Mouse (Mus musculus): ENCODE results near the gene Pth2.
"Not testable (repeated sequence)": the region's sequence is repeated elsewhere in the genome, so short reads cannot be mapped to it uniquely, and the experiment has no call there.

The Pth2 gene

DNA sequence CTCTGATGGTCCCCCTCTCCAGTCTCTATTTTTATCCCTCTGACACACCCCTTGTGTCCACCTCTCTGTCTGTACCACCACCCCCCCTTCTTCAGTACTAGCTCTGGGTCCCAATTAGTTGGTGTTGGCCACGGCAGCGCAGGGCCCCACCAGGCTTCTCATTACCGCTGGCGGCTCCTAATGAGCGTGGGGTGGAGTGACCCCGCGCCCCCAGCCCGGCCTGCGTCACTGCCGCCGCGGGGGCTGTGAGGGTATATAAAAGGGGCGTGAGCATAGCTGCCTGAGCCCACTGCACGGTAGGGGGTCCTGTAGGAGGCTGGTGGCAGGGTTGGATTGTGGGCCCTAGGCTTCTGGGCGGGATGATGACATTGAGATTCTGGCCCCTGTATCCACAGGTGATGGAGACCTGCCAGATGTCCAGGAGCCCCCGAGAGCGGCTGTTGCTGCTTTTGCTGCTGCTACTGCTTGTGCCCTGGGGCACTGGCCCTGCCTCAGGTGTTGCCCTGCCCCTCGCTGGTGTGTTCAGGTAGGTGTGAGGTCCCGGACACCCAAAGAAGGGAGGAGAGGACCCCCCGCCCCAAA, at the start of gene Pth2:
Gene Pth2 (plus strand): TSS at position 100 of the 582 bp plus-strand sequence.
- no peak for DNase-seq (ENCODE audit: low read depth, low spot score)

DNA sequence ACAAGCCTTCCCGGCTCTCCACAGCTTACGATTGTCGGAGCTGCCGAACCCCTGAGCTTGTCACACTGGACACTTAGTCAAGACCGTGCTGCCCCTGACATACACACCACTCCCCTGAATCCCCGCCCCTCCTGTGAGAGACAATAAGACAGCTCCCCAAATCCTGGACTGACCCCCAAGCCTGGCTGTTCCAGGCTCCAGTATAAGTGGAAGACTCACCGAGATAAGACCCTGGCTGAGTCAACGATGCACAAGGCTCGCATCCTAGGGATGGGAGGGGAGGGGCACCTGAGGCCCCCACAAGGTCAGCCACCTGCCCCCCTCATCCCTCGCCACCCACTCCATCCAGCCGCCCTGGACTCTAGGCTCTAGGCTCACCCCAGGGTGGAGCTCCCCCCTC, 48.9 kb upstream of the Pth2 start:
- DNase-seq (ENCODE audit: low read depth, low spot score), result no peak

DNA sequence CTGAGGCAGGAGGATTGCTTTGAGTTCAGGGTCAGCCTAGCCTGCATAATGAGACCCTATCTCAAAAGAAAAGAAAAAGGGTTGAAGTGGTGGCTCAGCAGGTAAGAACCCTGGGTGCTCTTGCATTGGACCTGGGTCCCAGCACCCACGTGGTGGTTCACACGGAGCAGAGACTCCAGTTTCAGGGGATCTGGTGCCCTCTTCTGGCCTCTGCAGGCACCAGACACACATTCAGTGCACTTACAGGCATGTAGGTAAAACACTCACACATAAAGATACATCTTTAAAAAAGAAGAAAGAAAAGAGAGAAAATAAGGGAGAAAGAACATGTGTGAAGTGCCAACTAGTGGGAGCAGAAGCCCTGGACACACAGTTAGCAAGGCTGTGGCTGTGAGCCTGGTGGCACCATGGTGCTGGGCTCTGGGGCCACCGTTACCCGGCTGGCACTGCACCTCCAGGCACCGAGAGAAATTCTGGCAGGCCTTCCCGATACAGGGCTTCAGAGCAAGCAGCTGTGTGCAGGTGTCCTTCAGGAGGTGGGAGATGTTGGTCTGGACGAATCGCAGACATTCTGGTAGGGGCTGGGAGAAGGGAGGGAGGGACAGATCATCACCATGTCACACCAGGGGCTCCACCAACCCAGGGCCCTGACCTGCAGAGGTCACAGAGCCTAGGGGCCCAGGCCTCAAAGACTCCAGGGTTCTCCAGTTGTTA, 47.2 kb upstream of the Pth2 start:
- no peak for DNase-seq (ENCODE audit: low read depth, low spot score)

DNA sequence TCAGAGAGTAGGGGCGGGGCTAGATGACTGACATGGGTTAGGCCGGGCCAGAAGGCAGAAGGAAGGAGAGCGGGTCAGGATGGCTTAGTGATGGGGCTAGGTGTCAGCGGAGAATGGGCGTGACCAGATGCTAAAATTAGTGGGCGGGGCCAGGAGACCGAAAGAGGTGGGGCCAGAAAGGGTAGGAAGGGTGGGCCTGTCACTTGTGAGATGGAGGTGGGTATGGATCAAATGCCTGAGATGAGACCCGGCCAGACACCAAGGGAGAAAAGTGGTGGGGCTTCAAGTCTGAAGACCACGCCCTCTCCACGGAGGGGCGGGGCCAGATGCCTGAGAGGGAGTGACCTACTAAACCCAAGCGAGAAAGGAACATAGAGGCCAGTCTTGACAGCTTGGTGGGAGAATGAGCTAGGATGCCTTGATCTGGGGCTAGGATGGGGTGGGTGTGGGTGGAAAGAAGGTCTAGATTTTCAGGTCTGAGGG, 46.2 kb upstream of the Pth2 start:
- peak; percentile 88 for DNase-seq (ENCODE audit: low read depth, low spot score)

DNA sequence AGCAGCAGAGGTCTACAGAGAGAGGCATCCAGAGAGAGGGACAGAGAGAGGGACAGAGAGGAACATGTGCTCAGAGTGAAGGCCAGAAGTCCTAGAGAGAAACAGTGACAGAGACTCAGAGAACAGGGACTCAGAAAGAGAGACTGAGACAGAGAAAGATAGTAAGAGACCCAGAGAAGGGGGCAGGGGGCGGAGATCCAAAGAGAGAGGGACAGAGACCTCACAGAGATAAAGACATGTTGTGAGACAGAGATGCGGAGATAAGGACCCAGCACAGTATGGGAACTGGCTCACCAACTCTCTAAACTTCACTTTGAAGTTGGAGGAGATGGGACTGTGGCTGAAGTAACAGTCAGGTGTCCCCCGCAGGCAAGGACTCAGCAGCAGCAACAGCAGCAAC, 45.4 kb upstream of the Pth2 start:
- DNase-seq (ENCODE audit: low read depth, low spot score), result no peak

DNA sequence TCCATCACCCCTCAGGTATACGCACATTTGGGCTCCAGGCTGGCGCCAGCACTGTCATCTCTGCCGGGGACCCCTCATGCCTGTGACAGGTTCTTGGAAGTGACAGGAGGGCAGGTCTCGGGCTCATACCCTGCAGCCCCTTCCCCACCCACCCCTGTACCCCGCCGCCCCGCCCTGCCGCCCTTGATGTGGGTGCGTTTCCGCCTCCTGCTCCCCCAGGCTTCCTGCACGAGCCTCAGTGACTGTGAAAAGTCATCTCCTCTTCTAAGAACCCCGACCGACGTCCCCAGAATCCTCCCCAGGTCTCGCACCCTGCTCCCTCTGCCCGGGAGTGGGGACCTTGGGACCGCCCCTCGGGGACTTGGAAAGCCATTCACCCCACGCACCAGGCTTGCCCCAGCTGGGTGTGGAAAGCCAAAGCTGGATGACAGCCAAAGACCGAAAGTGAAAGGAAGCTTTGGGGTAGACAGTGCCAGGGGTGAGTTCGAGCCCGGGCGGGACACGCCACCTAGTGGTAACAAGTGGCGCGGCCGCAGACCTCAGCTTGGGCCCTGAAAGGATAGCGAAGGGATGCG, 44.7 kb upstream of the Pth2 start, which contains the start of the genes Gm45713 and Flt3l:
Gene Gm45713 (minus strand): TSS at position 239 of the 575 bp plus-strand sequence.
Gene Flt3l (minus strand): TSS at position 440 of the 575 bp plus-strand sequence.
- DNase-seq (ENCODE audit: low read depth, low spot score), result no peak

DNA sequence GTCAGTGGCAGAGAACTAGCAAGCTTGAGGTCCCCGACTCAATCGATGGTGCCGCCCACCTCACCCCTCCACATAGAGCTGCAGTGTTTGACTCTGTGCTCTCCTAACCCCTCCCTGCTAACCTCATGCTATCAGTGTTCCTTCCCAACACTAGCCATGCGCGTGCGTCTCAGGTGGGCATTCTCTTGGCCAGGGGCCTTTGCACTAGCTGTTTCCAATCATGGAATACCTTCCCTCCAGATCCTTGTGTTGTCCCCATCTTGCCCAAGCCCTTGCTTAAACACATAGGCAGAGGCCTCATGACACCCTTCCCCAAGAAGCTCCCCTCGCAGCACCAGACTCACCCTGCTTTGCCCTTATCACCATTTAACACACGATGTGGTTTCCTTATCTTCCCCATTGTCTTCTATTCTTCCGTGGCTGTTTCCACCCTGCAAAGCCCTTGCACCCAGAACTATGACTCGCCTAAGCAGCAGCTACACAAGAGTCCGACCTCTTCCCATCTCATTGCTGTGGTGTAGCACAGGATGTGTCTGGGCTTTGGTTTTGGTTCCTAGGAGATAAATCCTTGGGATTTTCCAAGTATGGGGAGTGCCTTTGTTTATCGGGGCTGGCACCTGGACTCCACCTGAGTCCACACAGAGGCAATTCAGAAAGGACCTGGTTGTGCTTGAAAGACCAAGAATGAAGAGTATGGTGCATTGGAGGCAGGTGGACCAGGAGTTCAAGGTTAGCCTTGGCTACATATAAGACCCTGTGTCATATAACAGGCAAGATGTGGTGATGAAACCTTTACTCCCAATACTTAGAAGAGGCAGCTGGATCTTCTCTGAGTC, 43.4 kb upstream of the Pth2 start:
- no peak for DNase-seq (ENCODE audit: low read depth, low spot score)

DNA sequence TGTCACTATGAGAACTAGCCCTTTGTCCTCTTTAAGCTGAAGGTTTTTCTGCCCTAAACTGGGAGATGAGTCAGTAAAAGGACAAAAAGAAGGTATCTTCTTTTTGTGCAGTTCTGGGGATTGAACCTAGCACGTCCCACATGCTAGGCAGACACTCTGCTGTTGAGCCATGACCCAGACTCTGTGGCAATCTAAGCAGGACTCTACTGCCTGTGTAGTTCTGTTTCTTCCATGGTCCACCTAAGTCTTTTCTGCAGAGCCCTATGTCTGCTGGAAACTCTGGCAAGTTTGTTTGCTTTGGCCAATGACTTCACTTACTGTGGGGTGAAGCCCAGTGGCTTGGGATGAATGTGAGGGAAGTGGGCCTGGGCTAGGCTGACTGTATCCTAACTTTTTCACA, 42.4 kb upstream of the Pth2 start:
- DNase-seq (ENCODE audit: low read depth, low spot score), result no peak

DNA sequence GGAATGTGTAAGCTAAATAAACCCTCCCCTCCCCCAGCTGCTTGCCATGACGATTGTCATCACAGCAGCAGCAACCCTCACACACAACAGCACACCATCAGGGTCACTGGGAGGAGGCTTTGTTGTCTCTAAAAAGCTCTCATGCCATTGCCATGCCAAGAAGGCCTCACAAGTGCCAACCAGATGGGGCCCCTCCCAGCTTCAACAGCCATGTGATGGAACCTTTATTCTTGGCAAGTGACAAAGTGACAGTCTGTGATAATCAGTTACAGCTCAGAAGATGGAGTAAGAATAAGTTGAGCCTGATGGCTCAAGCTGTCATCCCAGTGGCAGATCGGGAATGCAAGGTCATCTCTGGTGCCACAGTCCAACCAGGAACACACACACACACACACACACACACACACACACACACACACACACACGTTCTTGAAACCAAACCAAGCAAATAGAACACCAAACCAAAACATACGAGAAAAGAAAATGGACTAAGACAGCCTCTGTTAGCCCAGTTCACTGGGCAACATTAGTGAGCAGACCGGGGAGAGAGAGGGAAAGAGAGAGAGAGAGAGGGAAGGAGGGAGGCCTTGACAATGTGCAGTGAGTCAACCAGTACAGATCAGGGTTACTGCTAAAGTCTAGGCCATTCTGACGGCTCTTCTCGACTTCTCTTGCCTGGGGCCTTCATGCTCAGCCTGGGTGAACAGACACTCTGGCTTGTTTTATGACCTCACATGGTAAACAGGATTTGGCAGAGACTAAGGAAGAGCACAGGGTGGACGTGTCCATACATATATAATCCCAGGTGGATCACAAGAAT, 40.7 kb upstream of the Pth2 start:
- no peak for DNase-seq (ENCODE audit: low read depth, low spot score)

DNA sequence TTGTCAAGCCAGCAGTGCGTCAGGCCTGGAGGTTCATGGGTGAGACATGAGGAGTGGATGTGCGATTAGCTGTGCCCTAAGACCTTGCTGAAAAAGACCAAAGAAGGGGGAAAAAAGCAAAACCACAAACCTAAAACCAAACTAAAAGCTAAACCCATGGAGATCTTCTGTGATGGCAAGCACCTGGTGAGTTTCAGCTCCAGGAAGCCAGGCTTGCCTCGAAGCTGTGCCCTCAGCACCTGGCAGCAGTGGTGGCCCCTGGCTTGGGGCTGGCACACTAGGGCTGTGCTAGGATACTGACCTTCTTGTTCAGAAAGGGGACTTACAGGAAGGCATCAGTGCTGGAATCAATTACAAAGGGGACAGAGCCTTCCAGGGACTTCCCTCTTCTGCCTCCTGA, 39.5 kb upstream of the Pth2 start:
- DNase-seq (ENCODE audit: low read depth, low spot score), result no peak

DNA sequence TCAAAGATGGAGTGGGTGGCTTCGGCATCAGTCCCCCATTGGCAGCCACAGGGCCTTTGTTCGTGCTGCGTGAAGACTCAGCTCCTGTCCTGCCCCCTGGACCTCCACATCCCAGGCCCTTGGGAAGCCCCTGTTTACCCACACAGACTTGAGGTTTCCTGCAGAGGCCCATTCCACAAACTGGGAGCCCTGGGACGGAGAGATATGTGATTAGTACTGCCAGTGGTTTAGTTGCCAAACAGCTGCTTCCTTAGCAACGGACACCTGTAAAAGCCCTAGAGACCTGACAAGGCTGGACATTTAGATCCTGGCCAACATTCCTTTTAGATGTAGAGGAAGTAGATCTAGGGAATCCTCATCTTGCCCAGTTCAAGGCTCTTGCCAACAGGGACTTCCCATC, 38.9 kb upstream of the Pth2 start:
- DNase-seq (ENCODE audit: low read depth, low spot score), result no peak

DNA sequence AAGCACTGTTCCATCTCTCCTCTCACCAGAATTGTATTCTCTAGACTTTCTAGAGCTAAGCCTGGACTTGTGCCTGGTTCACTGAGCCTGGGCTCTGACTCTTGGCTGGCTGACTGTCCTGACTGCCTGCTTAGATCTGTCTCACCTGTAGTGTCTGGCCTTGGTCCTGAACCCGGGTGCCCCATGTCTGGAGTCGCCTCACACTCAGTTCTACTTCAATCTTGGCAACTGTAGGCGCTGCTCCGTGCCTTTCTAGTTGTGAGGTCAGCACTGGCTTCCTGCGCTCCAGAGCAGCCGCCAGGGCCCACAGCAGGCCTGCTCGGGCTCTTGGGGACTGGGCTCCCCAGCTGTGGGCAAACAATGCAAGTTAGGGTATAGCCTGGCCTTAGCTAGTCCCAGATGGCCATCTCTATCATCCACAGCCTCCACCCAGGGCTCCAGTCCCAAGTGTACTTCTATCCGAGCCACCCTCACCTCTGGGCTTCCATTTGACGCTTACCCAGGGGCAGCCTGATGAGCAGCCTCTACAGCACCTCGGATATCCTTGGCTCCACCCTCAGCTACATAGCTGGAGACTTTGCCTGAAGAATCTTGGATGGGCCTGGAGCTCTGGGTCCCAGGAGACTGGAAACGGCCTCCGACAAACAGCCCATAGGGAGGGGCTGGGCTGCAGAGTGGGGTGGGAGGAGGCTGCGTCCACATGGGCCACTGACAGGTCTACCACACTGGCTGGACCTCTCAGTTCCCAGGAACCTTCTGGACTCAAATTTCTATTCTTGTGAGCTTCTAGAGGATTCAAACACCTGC, 36.2 kb upstream of the Pth2 start:
- no peak for DNase-seq (ENCODE audit: low read depth, low spot score)

DNA sequence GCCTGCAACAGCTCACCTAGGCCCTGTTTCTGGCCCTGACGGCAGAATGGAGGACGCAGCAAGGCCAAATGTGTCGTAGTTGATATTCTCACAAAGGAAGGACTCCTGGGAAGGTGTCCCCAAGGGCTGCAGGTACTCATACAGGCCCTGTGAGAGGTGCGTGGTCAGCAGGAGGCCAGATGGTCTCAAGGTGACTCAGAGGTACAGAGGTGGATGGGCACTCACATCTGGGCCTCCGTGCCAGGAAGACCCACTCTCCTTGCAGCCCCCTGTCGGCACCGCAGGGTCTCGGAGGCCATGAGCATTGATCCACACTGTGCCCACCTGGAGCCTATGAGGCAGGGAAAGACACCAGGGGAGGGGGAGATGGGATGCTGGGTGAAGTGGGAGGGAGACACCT, 35.3 kb upstream of the Pth2 start:
- no peak for DNase-seq (ENCODE audit: low read depth, low spot score)

DNA sequence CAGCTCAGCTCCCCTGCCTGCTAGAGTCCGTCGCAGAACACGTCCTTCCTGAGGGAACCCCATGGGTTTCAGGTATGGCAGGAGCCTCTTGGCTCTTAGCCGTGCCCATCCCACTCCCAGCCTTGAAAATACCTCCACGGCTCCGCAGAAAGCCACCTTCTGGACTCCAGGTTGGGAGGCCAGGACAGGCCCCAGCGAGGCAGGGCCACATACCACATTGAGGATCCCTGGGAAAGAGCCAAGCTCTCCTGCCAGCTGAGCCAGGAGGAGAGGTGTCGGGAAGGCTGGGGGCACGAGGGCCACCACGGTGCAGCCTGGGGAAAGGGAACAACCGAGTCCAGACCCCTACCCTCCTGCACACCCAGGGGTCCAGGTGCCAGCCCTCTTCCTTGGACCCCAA, 33.5 kb upstream of the Pth2 start:
- DNase-seq (ENCODE audit: low read depth, low spot score), result no peak

DNA sequence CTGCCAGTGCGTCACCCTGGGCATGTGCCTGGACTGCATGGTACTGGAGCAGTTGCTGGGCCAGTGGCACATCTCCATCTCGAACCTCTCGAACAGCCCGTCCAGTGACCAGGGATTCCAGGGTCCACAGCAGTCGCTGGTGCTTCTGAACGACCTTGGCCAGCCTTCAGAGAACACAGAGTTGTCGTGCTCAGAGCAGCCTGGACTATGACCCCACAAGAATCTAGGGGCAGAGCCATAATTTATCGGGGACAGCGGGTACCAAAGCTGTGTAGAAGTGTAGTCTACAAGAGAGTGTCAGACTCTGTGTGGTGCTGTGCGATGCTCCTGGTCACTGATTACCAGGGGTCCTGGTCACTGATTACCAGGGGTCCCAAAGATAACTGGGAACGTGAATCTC, 32.9 kb upstream of the Pth2 start:
- no peak for DNase-seq (ENCODE audit: low read depth, low spot score)

DNA sequence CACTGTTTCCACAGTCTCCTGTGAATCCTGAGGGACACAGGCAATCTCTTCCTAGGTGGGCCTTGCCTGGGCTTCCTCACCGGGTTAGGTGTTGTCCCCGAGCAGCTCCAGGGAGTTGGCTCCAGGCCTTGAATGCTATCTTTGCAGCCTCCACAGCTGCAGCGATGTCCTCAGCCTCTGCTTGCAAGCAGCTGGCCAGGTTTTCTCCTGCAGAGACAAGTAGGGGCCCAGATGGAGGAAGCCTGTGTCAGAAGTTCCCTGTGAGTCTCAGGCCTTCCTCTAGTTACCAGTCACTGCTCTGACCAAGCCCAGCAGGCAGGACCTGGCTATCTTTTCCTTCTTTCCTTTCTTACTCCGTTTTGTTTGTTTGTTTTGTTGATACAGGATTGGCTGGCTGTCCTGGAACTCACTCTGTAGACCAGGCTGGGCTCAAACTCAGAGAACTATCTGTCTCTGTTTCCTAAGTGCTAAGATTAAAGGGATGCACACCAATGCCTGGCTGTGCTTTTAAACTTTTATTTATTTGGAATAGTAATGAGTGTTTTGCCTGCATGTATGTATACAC, 32.2 kb upstream of the Pth2 start:
- no peak for DNase-seq (ENCODE audit: low read depth, low spot score)

DNA sequence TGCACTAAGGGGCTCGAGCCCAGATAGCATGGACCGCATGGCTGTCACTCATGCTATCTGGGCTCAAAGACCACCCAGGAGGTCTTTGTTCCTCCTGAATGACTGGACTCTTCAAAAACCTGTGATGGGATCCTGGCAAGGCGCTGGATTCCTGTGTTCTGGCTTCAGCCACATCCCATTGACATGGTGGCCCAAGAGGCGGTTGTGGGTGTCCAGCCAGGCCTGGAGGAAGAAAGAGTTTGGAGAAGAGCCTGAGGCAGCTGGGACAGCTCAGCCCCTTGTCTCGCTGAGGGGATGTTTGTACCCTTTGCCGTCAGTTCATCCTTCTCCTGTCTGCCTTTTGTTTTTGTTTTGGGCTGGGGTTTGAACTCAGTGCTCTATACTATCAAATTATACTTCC, 31.2 kb upstream of the Pth2 start:
- DNase-seq (ENCODE audit: low read depth, low spot score), result no peak

DNA sequence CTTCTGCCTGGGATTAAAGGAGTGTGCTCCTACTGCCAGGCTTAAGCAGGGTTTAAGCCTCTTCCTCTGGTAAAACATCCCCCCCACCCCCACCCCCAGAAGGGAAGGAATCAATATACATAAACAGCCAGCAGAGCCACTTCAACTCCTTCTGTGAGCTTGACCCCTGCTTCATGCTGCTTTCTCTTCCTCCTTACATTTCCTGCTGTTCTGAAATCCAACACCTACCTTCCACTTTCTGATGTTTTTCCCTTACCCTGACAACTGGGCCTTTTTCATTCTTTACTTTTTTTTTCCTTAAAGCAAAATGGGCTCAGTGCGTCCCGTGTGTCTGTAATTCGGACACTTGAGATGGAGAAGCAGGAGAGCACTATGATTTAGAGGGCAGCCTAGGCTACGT, 30.5 kb upstream of the Pth2 start:
- DNase-seq (ENCODE audit: low read depth, low spot score), result no peak

DNA sequence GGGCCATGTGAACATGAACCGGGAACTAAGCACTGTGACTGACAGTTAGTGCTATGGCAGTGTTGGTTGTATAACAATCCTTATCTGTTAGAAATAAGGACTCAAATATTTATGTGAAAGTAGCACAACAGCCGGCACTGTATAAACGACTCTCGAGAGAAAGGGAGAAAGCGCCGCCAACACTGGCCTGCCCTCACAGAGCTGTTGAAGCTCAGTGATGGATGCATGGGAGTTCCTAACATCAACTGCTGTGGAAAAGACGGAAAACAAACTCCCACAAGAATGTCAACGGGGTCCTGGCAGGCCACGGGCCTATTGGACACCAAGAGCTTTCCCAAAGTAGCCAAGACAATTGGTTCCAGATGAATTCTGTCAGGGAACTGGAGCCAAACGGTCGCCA, 29.5 kb upstream of the Pth2 start:
- no peak for DNase-seq (ENCODE audit: low read depth, low spot score)

DNA sequence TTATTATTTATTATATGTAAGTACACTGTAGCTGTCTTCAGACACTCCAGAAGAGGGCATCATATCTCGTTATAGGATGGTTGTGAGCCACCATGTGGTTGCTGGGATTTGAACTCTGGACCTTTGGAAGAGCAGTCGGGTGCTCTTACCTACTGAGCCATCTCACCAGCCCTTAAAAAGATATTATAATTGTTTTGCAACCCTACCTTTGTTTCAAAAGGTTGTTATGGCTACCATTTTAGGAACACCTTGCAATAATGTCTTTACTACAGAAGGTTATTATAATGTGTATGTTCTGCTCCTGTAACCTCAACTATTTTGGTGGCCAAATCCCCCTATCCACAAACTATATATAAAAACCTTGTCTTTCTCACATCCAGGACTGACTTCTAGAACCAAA, 27.7 kb upstream of the Pth2 start:
- not testable (repeated sequence) for DNase-seq (ENCODE audit: low read depth, low spot score)

All from WW6 (cell line).